Mouse (Mus musculus) C2C12 (cell line): ENCODE data around the gene Sfi1. TPM values are rescaled to one million over a fixed set of nuclear protein-coding genes. Genes with fewer than 3 reads are reported as not detected.
"Not testable (repeated sequence)": the region's sequence is repeated elsewhere in the genome, so short reads cannot be mapped to it uniquely, and the experiment has no call there.

Experiments used
- H3K27me3 ChIP-seq: one replicate; pipeline ENCODE4 v1.6.1; 2011; ENCODE audit not compliant: control insufficient read depth, insufficient read depth, insufficient read length
- H3K36me3 ChIP-seq: one replicate; pipeline ENCODE4 v1.6.1; 2011; ENCODE audit not compliant: control insufficient read depth, insufficient read depth
- H3K4me3 ChIP-seq: one replicate; pipeline ENCODE4 v1.5.1; 2011; ENCODE audit warnings: mild to moderate bottlenecking, control low read depth; ENCODE audit not compliant: poor library complexity, insufficient read depth, severe bottlenecking
- H3K79me2 ChIP-seq: one replicate; pipeline ENCODE4 v1.6.1; 2011; ENCODE audit not compliant: control insufficient read depth, insufficient read depth
- H3K79me3 ChIP-seq: one replicate; pipeline ENCODE4 v1.6.1; 2011; ENCODE audit warnings: low read depth, control low read depth
- H3ac ChIP-seq: one replicate; pipeline ENCODE3; 2011; ENCODE audit warnings: low read depth; ENCODE audit not compliant: control insufficient read depth, insufficient read length
- CEBPB ChIP-seq: IDR thresholded peaks from one replicate; pipeline ENCODE4 v1.6.1; 2011; ENCODE audit warnings: low read depth, mild to moderate bottlenecking, control low read depth, moderate library complexity
- CTCF ChIP-seq: IDR thresholded peaks from one replicate; pipeline ENCODE4 v1.5.1; 2011; ENCODE audit not compliant: control insufficient read depth, insufficient read depth, insufficient read length
- FOSL1 ChIP-seq: IDR thresholded peaks from one replicate; pipeline ENCODE4 v1.8.0; 2011; ENCODE audit warnings: mild to moderate bottlenecking, low read length; ENCODE audit not compliant: poor library complexity, insufficient read depth, severe bottlenecking
- MAX ChIP-seq: IDR thresholded peaks from one replicate; pipeline ENCODE4 v1.6.1; 2011; ENCODE audit warnings: mild to moderate bottlenecking, control low read depth
- MYOD1 ChIP-seq: IDR thresholded peaks from one replicate; pipeline ENCODE4 v1.6.1; 2011; ENCODE audit warnings: low read depth; ENCODE audit not compliant: control insufficient read depth, insufficient read length
- MYOG ChIP-seq: IDR thresholded peaks from one replicate; pipeline ENCODE4 v1.6.1; 2011; ENCODE audit not compliant: control insufficient read depth, insufficient read length; ENCODE audit errors: extremely low read depth
- USF1 ChIP-seq: IDR thresholded peaks from one replicate; pipeline ENCODE4 v1.6.1; 2011; ENCODE audit warnings: low read depth, mild to moderate bottlenecking, control low read depth, moderate library complexity
- polyA plus RNA-seq: library from polyadenylated mRNA; unstranded; fragments of >200 nt; fragmentation: generic; extraction: Trizol; gene quantifications from one replicate; pipeline ENCODE4 v1.2.1, GENCODE M21; 2012; ENCODE audit warnings: missing spikeins

The Sfi1 gene
- polyA plus RNA-seq, 1 experiment = 3.4 TPM

GRCm38 (mm10) chr11:3201326-3202230 lies 8.3 kb upstream of the Sfi1 start:
- Histone ChIP-seq H3K4me3 (peak overlapping the region; percentile 44), H3K79me2 (peaks cover 38% of the 10 kb centered on the region), H3ac (peak overlapping the region; percentile 82), H3K27me3 (no peaks in the 10 kb centered on the region), H3K79me3 (peaks cover 34% of the 10 kb centered on the region), H3K36me3 (peaks cover 22% of the 10 kb centered on the region)
- no peak for TF ChIP-seq USF1
- TF ChIP-seq CEBPB = no peak
- no peak for TF ChIP-seq CTCF
- TF ChIP-seq MYOG = no peak
- no peak for TF ChIP-seq MYOD1
- TF ChIP-seq FOSL1 = no peak
- TF ChIP-seq MAX = no peak

- not testable (repeated sequence) for H3ac ChIP-seq, H3K27me3 ChIP-seq, H3K4me3 ChIP-seq
- Histone ChIP-seq H3K79me2 (peaks cover 29% of the 10 kb centered on the region), H3K36me3 (peaks cover 13% of the 10 kb centered on the region), H3K79me3 (peaks cover 25% of the 10 kb centered on the region)
Observed at GRCm38 (mm10) chr11:3200636-3201035, 7.4 kb upstream of the Sfi1 start.

- not testable (repeated sequence) for H3ac ChIP-seq, H3K4me3 ChIP-seq, H3K79me2 ChIP-seq, H3K36me3 ChIP-seq, H3K27me3 ChIP-seq, H3K79me3 ChIP-seq
Observed at GRCm38 (mm10) chr11:3182707-3183106, 10.6 kb downstream of the Sfi1 start.

- H3K4me3 ChIP-seq, H3K79me2 ChIP-seq, H3ac ChIP-seq, H3K27me3 ChIP-seq, H3K36me3 ChIP-seq, H3K79me3 ChIP-seq: not testable (repeated sequence)
Observed at GRCm38 (mm10) chr11:3181971-3182370, 11.3 kb downstream of the Sfi1 start.

- not testable (repeated sequence) for H3ac ChIP-seq, H3K79me2 ChIP-seq, H3K79me3 ChIP-seq, H3K27me3 ChIP-seq, H3K4me3 ChIP-seq, H3K36me3 ChIP-seq
Observed at GRCm38 (mm10) chr11:3181250-3181649, 12.0 kb downstream of the Sfi1 start.

- not testable (repeated sequence) for H3K27me3 ChIP-seq, H3ac ChIP-seq, H3K79me2 ChIP-seq, H3K36me3 ChIP-seq, H3K4me3 ChIP-seq, H3K79me3 ChIP-seq
Observed at GRCm38 (mm10) chr11:3180510-3181160, 12.6 kb downstream of the Sfi1 start.

GRCm38 (mm10) chr11:3179726-3180092 lies 13.6 kb downstream of the Sfi1 start:
- not testable (repeated sequence) for H3K27me3 ChIP-seq, H3K79me2 ChIP-seq, H3K79me3 ChIP-seq, H3ac ChIP-seq, H3K4me3 ChIP-seq, H3K36me3 ChIP-seq

GRCm38 (mm10) chr11:3178968-3179725 lies 14.1 kb downstream of the Sfi1 start:
- H3K27me3 ChIP-seq, H3K4me3 ChIP-seq, H3K79me3 ChIP-seq, H3ac ChIP-seq, H3K36me3 ChIP-seq, H3K79me2 ChIP-seq: not testable (repeated sequence)

GRCm38 (mm10) chr11:3173425-3174318 lies 19.6 kb downstream of the Sfi1 start:
- not testable (repeated sequence) for H3K79me2 ChIP-seq, H3K36me3 ChIP-seq, H3K27me3 ChIP-seq, H3K4me3 ChIP-seq, H3ac ChIP-seq, H3K79me3 ChIP-seq
